Mouse (Mus musculus): ENCODE measurements at regions not wholly inside any gene's neighbourhood (a gene's known extent, or its start where the extent isn't known, plus 50 kb on each side); places are given as distances from the start of the nearest gene placed in this dataset.

DNA sequence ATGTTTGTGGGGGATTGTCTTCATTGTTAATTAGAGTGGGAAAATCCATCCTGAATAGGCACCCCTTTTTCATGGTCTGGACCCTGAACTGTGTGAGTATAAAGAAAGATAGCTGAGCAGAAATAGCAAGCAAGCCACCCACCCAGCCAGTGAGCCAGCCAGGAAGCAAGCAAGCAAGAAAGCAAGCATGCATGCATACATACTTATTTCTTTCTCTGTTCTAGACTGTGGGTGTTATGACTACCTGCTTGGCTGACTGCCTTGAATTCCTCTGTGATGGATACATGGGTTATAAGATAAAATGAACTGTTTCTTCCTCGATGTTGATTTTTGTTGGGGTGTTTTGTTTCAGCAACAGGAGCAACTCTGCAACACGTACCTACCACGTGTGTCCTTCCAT is 385.8 kb downstream of the Pmp22 start:
- H3K27me3 ChIP-seq (replicated peaks): no peaks in the 10 kb centered on the region
- H3K27ac ChIP-seq: no peak overlapping the region
- no peak overlapping the region for H3K4me2 ChIP-seq (replicated peaks)
- H3K36me3 ChIP-seq: no peaks in the 10 kb centered on the region
- peaks cover 7% of the 10 kb centered on the region for H3K4me1 ChIP-seq
- ATAC-seq (ENCODE audit: low FRiP score, low read depth): no peak
- no peak overlapping the region for H3K4me3 ChIP-seq
- peaks cover 13% of the 10 kb centered on the region; the same call in 1 of the 2 replicates for H3K9me3 ChIP-seq
- H3K9ac ChIP-seq: no peak overlapping the region
- WGBS: 94% methylated on average over 3 of the region's 3 CpGs

DNA sequence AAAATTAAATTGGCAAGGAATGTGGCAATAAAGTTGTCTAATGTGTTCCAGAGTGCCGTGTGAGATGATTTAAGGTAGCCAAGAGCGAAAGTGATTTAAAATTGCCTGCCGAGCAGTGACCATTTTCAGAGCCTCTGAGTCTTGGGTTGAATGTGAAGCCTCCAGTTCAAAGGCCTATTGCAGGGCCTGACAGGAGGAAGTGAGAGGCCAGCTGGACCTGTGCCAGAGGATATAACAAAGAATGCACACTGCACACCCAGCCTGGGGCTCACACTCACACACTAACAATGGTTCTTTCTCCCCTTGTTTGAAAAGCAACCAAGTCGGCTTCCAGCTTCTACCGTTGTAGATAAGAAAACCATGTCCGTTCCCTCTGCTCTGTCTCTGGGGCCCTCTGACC is 390.1 kb downstream of the Pmp22 start:
- Histone ChIP-seq H3K4me3 (no peak overlapping the region), H3K4me2 (replicated peaks) (no peak overlapping the region), H3K27me3 (replicated peaks) (no peaks in the 10 kb centered on the region), H3K9ac (no peak overlapping the region), H3K9me3 (peaks cover 6% of the 10 kb centered on the region; the same call in 1 of the 2 replicates), H3K27ac (no peak overlapping the region), H3K36me3 (no peaks in the 10 kb centered on the region), H3K4me1 (peaks cover 7% of the 10 kb centered on the region)
- WGBS: 39% methylated on average over 6 of the region's 6 CpGs
- ATAC-seq (ENCODE audit: low FRiP score, low read depth): no peak

- no peak overlapping the region for H3K4me2 ChIP-seq (replicated peaks)
- H3K36me3 ChIP-seq: no peaks in the 10 kb centered on the region
- no peaks in the 10 kb centered on the region for H3K4me1 ChIP-seq
- H3K4me3 ChIP-seq: no peak overlapping the region
- WGBS: 73% methylated on average over 7 of the region's 7 CpGs
- ATAC-seq (ENCODE audit: low FRiP score, low read depth): no peak
- H3K27me3 ChIP-seq (replicated peaks): no peaks in the 10 kb centered on the region
- H3K27ac ChIP-seq: no peak overlapping the region
- no peaks in the 10 kb centered on the region for H3K9me3 ChIP-seq
- H3K9ac ChIP-seq: no peak overlapping the region
Observed at GRCm38 (mm10) chr11:63524254-63524653, 395.5 kb downstream of the Pmp22 start.

DNA sequence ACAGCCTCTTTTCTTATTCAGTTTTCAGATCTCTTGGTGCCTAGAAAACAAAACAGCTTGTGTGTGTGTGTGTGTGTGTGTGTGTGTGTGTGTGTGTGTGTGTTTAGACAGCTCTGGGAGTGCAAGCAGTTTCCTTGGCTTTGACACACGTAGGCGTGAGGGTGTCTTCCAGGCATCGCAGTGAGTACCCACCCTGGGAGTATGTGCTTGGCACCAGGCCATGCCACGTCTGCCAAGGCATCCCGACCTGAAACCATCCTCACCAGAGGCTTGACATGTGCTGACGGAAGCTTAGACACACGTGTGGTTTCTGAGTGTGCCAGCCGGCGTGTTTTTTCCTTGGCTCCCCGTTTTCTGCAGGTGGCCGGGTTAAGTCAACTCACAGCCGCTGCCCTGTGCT is 396.6 kb downstream of the Pmp22 start:
- WGBS: 80% methylated on average over 12 of the region's 12 CpGs
- Histone ChIP-seq H3K27ac (no peak overlapping the region), H3K27me3 (replicated peaks) (no peaks in the 10 kb centered on the region), H3K36me3 (no peaks in the 10 kb centered on the region), H3K4me2 (replicated peaks) (no peak overlapping the region), H3K4me3 (no peak overlapping the region), H3K9ac (no peak overlapping the region), H3K9me3 (no peaks in the 10 kb centered on the region), H3K4me1 (no peaks in the 10 kb centered on the region)
- ATAC-seq (ENCODE audit: low FRiP score, low read depth): no peak

GRCm38 (mm10) chr11:63525956-63526355 is 396.1 kb downstream of the Hs3st3b1 start:
- WGBS: 78% methylated on average over 3 of the region's 3 CpGs

DNA sequence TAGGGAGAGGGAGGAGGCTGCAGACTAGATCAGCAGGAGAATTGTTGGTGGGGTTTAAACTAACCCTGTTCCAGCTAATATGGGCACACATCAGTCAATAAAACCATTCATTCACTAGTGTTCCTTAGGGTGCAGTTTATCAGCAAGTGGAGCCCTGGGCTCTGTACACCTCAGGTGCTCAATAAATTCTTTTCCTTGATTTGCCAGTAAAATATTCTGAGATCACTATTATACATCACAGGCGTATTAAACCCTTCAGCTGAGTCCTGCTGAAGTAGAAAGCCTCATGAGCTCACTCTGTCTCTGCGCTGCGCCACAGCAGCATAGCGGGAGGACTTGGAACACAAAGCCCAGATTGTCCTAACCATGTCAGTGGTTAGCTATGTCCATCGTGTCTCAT is 389.3 kb downstream of the Hs3st3b1 start:
- Histone ChIP-seq H3K4me1 (peaks cover 7% of the 10 kb centered on the region; the same call in 1 of the 2 replicates), H3K27me3 (replicated peaks) (no peaks in the 10 kb centered on the region), H3K36me3 (no peaks in the 10 kb centered on the region), H3K9me3 (no peaks in the 10 kb centered on the region), H3K9ac (no peak overlapping the region), H3K4me3 (no peak overlapping the region), H3K4me2 (replicated peaks) (no peak overlapping the region), H3K27ac (no peak overlapping the region)
- ATAC-seq (ENCODE audit: low FRiP score, low read depth): no peak
- WGBS: 70% methylated on average over 5 of the region's 5 CpGs

More at GRCm38 (mm10) chr11:63525956-63526355, 396.1 kb downstream of the Hs3st3b1 start:
- no peak overlapping the region for H3K27ac ChIP-seq
- H3K9ac ChIP-seq: no peak overlapping the region
- H3K9me3 ChIP-seq: no peaks in the 10 kb centered on the region
- H3K4me2 ChIP-seq (replicated peaks): no peak overlapping the region
- H3K4me1 ChIP-seq: no peaks in the 10 kb centered on the region
- no peaks in the 10 kb centered on the region for H3K27me3 ChIP-seq (replicated peaks)
- no peak for ATAC-seq (ENCODE audit: low FRiP score, low read depth)
- H3K4me3 ChIP-seq: no peak overlapping the region
- no peaks in the 10 kb centered on the region for H3K36me3 ChIP-seq

DNA sequence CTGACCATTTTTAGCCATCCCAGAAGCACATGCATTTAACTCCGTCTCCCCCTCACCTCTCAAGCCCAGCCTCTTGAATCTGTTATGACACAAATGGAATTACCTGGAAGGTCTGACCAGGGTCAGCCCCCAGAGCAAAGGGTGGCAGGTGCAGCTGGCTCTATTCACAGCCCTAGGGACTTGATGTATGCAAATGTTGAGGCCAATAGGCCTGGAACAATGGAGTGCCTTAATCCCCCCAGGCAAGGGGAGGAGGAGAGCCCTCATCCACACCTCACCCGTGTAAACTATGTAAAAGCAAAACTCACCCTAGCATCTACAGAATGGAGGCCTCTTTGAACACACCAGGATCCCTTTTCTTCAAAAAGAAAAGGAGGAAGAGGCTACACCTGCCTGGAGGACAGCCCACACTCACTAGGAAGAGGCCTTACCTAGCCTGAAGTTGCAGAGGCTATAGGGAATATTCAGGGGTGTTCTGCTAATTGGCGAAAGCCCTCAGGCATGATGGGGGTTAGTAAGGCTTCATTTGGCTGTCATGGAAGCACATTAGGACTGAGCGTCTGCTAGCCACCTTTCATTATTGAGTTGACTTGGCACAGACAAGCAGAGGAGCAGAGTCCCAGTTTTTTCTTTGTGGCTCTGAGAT is 388.4 kb downstream of the Hs3st3b1 start:
- H3K4me1 ChIP-seq: peaks cover 7% of the 10 kb centered on the region; the same call in 1 of the 2 replicates
- 46% methylated on average over 4 of the region's 4 CpGs for WGBS
- no peaks in the 10 kb centered on the region for H3K36me3 ChIP-seq
- no peak overlapping the region for H3K4me3 ChIP-seq
- H3K9me3 ChIP-seq: no peaks in the 10 kb centered on the region
- H3K27me3 ChIP-seq (replicated peaks): no peaks in the 10 kb centered on the region
- no peak overlapping the region for H3K4me2 ChIP-seq (replicated peaks)
- H3K27ac ChIP-seq: no peak overlapping the region
- ATAC-seq (ENCODE audit: low FRiP score, low read depth): no peak
- no peak overlapping the region for H3K9ac ChIP-seq

- ATAC-seq (ENCODE audit: low FRiP score, low read depth): no peak
- H3K4me1 ChIP-seq: peaks cover 7% of the 10 kb centered on the region; the same call in 1 of the 2 replicates
- no peak overlapping the region for H3K9ac ChIP-seq
- H3K27ac ChIP-seq: no peak overlapping the region
- H3K36me3 ChIP-seq: no peaks in the 10 kb centered on the region
- H3K27me3 ChIP-seq (replicated peaks): no peaks in the 10 kb centered on the region
- H3K4me2 ChIP-seq (replicated peaks): no peak overlapping the region
- no peak overlapping the region for H3K4me3 ChIP-seq
- H3K9me3 ChIP-seq: no peaks in the 10 kb centered on the region
- 76% methylated on average over 3 of the region's 3 CpGs for WGBS
Observed at GRCm38 (mm10) chr11:63537693-63538092, 384.4 kb downstream of the Hs3st3b1 start.

DNA sequence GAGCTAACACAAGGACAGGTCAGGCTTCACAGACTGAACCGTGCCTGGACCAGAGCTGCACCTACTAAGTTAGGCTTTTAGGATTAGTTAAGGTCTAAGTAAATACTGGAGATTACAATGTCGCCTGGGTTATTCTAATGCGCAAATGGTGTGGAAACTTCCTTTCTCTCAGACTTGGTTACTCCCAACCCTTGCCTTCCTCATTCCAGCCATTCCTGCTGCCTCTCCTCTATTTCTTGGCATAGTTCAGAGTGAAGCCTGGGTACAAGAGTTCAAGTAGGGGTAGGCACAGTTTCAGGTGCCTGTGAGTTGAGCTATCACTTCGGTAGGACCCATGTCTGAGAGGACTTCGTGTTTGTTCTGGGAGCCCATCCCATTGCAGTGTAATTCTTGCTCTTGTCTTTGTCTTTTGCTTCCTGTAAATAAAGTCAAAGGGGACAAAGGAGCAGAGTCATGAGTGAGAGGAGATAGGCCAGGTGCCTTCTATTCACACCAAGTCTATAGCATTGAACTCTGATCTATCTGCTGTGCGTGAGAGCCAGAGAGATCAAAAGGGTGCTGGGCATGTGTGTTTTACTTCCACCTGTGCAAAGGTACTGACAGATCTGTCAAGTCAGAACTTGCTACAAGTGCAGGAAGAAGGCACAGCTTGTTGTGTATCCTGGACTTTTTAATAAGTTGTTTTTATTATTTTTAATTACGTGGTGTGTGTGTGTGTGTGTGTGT is 378.0 kb downstream of the Hs3st3b1 start:
- WGBS: 83% methylated on average over 7 of the region's 7 CpGs
- H3K4me1 ChIP-seq: no peaks in the 10 kb centered on the region
- H3K9me3 ChIP-seq: no peaks in the 10 kb centered on the region
- no peaks in the 10 kb centered on the region for H3K27me3 ChIP-seq (replicated peaks)
- no peaks in the 10 kb centered on the region for H3K36me3 ChIP-seq
- no peak overlapping the region for H3K4me2 ChIP-seq (replicated peaks)
- H3K4me3 ChIP-seq: no peak overlapping the region
- no peak overlapping the region for H3K9ac ChIP-seq
- no peak overlapping the region for H3K27ac ChIP-seq
- no peak for ATAC-seq (ENCODE audit: low FRiP score, low read depth)

DNA sequence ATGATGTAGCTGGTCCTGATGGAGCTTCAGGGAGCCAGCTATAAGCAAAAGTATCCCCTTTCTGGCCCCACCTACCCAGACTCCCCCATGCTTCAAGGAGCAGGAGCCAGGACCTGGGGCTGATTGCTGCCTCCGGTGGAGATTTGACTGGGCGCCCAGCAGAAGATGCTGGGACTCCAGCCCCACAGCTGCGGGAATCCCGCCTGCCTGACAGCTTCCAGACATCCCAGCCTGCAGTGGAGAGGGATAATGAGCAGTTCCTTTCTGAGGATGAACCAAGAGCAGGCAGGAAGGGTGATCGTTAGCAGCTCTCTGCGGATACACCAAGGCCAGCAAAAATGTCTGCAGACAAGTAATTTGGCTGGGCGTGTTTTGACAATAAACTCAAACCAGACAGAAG is 376.6 kb downstream of the Hs3st3b1 start:
- no peaks in the 10 kb centered on the region for H3K36me3 ChIP-seq
- WGBS: 42% methylated on average over 7 of the region's 7 CpGs

DNA sequence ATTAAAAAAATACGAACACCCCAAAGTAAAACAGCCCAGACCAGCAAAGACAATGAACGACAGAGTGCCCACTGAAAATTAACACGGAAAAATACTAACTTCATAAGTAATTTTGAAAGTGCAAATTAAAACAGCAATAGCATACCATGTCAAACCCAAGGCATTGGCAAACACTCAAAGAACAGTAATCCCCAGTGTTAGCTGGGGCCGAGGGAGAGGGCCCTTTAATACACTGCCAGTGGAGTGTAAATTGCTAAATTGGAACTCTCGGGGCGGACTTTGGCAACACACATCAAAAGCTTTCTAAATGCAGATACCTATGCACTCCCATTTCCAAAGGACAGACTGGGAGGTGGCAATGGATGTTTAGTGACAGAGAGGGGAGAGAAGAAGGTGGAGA is 361.6 kb downstream of the Hs3st3b1 start:
- Histone ChIP-seq H3K9me3 (no peaks in the 10 kb centered on the region), H3K27ac (no peak overlapping the region), H3K9ac (no peak overlapping the region), H3K36me3 (no peaks in the 10 kb centered on the region), H3K4me2 (replicated peaks) (no peak overlapping the region), H3K4me1 (no peaks in the 10 kb centered on the region), H3K27me3 (replicated peaks) (no peaks in the 10 kb centered on the region), H3K4me3 (no peak overlapping the region)
- no peak for ATAC-seq (ENCODE audit: low FRiP score, low read depth)
- 84% methylated on average over 6 of the region's 6 CpGs for WGBS

More for the DNA sequence above, 376.6 kb downstream of the Hs3st3b1 start:
- Histone ChIP-seq H3K27ac (no peak overlapping the region), H3K4me1 (no peaks in the 10 kb centered on the region), H3K9ac (no peak overlapping the region), H3K27me3 (replicated peaks) (no peaks in the 10 kb centered on the region), H3K4me3 (no peak overlapping the region), H3K9me3 (no peaks in the 10 kb centered on the region), H3K4me2 (replicated peaks) (no peak overlapping the region)
- ATAC-seq (ENCODE audit: low FRiP score, low read depth): no peak

DNA sequence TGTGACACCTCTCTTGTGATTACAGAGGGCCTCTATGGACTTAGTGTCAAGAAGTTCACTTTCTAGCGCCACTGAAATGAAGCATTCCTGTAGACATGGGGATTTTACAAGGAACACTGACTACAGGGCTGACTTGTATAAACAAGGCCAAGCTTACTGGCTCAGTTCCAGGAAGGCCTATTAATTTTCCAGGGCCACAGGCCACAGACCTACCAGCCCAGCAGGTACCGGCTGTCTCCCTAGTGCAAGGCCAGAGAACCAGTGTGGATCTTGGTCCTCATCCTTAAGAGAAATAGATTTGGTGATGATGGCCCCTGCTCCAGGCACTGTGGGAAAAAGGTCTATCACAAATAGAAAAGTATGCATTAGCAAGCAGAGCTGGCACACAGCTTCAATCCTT is 359.4 kb downstream of the Hs3st3b1 start:
- Histone ChIP-seq H3K36me3 (no peaks in the 10 kb centered on the region), H3K9me3 (no peaks in the 10 kb centered on the region), H3K4me2 (replicated peaks) (no peak overlapping the region), H3K27me3 (replicated peaks) (no peaks in the 10 kb centered on the region), H3K27ac (no peak overlapping the region), H3K9ac (no peak overlapping the region), H3K4me1 (no peaks in the 10 kb centered on the region), H3K4me3 (no peak overlapping the region)
- no peak for ATAC-seq (ENCODE audit: low FRiP score, low read depth)
- 75% methylated on average over 2 of the region's 2 CpGs for WGBS
